Mouse (Mus musculus) stomach, embryonic 14.5 days (tissue): ENCODE measurements around the gene Clps. TPM values are rescaled to one million over a fixed set of nuclear protein-coding genes. Genes with fewer than 3 reads are reported as not detected.

Source experiments
- ATAC-seq: fragments of 200-750 bp; cut with Nextera tagmentation; 2 replicates; pipeline ENCODE4 v1.8.0; 2017; ENCODE audit warnings: low read depth, moderate TSS enrichment; ENCODE audit not compliant: insufficient number of reproducible peaks, insufficient read depth, low FRiP score
- H3K27ac ChIP-seq: fragments of 300-500 bp; sonication (generic); 2 replicates; pipeline ENCODE4 v1.5.1; 2014; ENCODE audit warnings: mild to moderate bottlenecking, low read length, moderate library complexity, mixed read lengths
- H3K27me3 ChIP-seq: fragments of 300-500 bp; sonication (generic); 2 replicates; pipeline ENCODE4 v1.6.1; 2014; ENCODE audit warnings: low read length, control low read depth, mixed read lengths; ENCODE audit not compliant: control insufficient read depth, insufficient read depth
- H3K36me3 ChIP-seq: fragments of 300-500 bp; sonication (generic); 2 replicates; pipeline ENCODE4 v1.6.1; 2014; ENCODE audit warnings: mild to moderate bottlenecking, control low read depth, low read length, moderate library complexity, mixed read lengths; ENCODE audit not compliant: control insufficient read depth, insufficient read depth
- H3K4me1 ChIP-seq: fragments of 300-500 bp; sonication (generic); 2 replicates; pipeline ENCODE4 v1.6.1; 2014; ENCODE audit warnings: low read length, control low read depth, mixed read lengths; ENCODE audit not compliant: control insufficient read depth, insufficient read depth
- H3K4me2 ChIP-seq: fragments of 300-500 bp; sonication (generic); replicated peaks from 2 replicates; pipeline ENCODE4 v1.6.1; 2014; ENCODE audit warnings: low read depth, low read length, control low read depth
- H3K4me3 ChIP-seq: fragments of 300-500 bp; sonication (generic); 2 replicates; pipeline ENCODE4 v1.5.1; 2014; ENCODE audit warnings: low read depth, low read length, control low read depth
- H3K9ac ChIP-seq: fragments of 300-500 bp; sonication (generic); replicated peaks from 2 replicates; pipeline ENCODE4 v1.6.1; 2014; ENCODE audit warnings: low read depth, mild to moderate bottlenecking, control low read depth, low read length, moderate library complexity, mixed read lengths
- H3K9me3 ChIP-seq: fragments of 300-500 bp; sonication (generic); 2 replicates; pipeline ENCODE4 v1.6.1; 2016; ENCODE audit warnings: low read depth, low read length, control low read depth; ENCODE audit not compliant: control insufficient read depth
- WGBS: fragments of 180-500 bp; shearing (Covaris S2); extraction: QIAGEN DNeasy Blood & Tissue Kit; methylation state at CpG from one replicate; pipeline ENCODE4 v1.1.7; 2014; 5-methylcytosine and 5-hydroxymethylcytosine counted together
- polyA plus RNA-seq: library from polyadenylated mRNA; unstranded; fragments of >200 nt; fragmentation: Nextera tagmentation; extraction: Ambion mirVana; gene quantifications from 2 replicates; pipeline ENCODE4 v1.2.1, GENCODE M21; 2014

Gene Clps
- polyA plus RNA-seq, 1 experiment from 2014 or later, result 47.2 TPM

- H3K36me3 ChIP-seq, result no peaks in the 10 kb centered on the region
- H3K27ac ChIP-seq, result no peak overlapping the region
- no peak overlapping the region for H3K4me3 ChIP-seq
- no peaks in the 10 kb centered on the region for H3K27me3 ChIP-seq
- H3K4me1 ChIP-seq, result peaks cover 7% of the 10 kb centered on the region; the same call in 1 of the 2 replicates
- ATAC-seq, result no peak
- 32% methylated on average over 12 of the region's 12 CpGs for WGBS
- H3K9ac ChIP-seq, result no peak overlapping the region
- H3K4me2 ChIP-seq, result peak overlapping the region; percentile 19
- H3K9me3 ChIP-seq, result no peaks in the 10 kb centered on the region
These were observed 33.2 kb downstream of the Clps start for GRCm38 (mm10) chr17:28527184-28528042.

- ATAC-seq, result no peak
- Histone ChIP-seq H3K36me3 (no peaks in the 10 kb centered on the region), H3K4me1 (peaks cover 13% of the 10 kb centered on the region; the same call in 1 of the 2 replicates), H3K9me3 (no peaks in the 10 kb centered on the region), H3K27ac (no peak overlapping the region), H3K27me3 (no peaks in the 10 kb centered on the region), H3K9ac (no peak overlapping the region), H3K4me3 (no peak overlapping the region), H3K4me2 (no peak overlapping the region)
- 77% methylated on average over 4 of the region's 4 CpGs for WGBS
These were observed 35.6 kb downstream of the Clps start for GRCm38 (mm10) chr17:28524831-28525430.

- Histone ChIP-seq H3K27ac (no peak overlapping the region), H3K4me2 (peak overlapping the region; percentile 91; the same call in 1 of the 2 replicates), H3K4me3 (no peak overlapping the region), H3K4me1 (peaks cover 13% of the 10 kb centered on the region; the same call in 1 of the 2 replicates), H3K9me3 (no peaks in the 10 kb centered on the region), H3K27me3 (no peaks in the 10 kb centered on the region), H3K9ac (no peak overlapping the region), H3K36me3 (no peaks in the 10 kb centered on the region)
- WGBS, result 79% methylated on average over 23 of the region's 23 CpGs
- no peak for ATAC-seq
These were observed 36.4 kb downstream of the Clps start for GRCm38 (mm10) chr17:28524009-28524695.

- no peaks in the 10 kb centered on the region for H3K9me3 ChIP-seq
- peaks cover 18% of the 10 kb centered on the region; the same call in 1 of the 2 replicates for H3K4me1 ChIP-seq
- H3K9ac ChIP-seq, result peak overlapping the region; percentile 46
- WGBS, result 10% methylated on average over 28 of the region's 28 CpGs
- H3K27ac ChIP-seq, result peak overlapping the region; percentile 88; the same call in 1 of the 2 replicates
- no peak for ATAC-seq
- no peaks in the 10 kb centered on the region for H3K36me3 ChIP-seq
- no peaks in the 10 kb centered on the region for H3K27me3 ChIP-seq
- peak overlapping the region; percentile 63 for H3K4me3 ChIP-seq
- H3K4me2 ChIP-seq, result peak overlapping the region; percentile 91
These were observed 37.1 kb downstream of the Clps start for GRCm38 (mm10) chr17:28523355-28524008.

- WGBS, result under 1% methylated on average over 61 of the region's 66 CpGs
- Histone ChIP-seq H3K4me2 (peak overlapping the region; percentile 91), H3K36me3 (no peaks in the 10 kb centered on the region), H3K4me3 (peak overlapping the region; percentile 63), H3K9ac (peak overlapping the region; percentile 46), H3K27me3 (no peaks in the 10 kb centered on the region), H3K4me1 (peaks cover 22% of the 10 kb centered on the region; the same call in 1 of the 2 replicates), H3K27ac (peak overlapping the region; percentile 88), H3K9me3 (no peaks in the 10 kb centered on the region)
- ATAC-seq, result peak; percentile 76
These were observed 37.8 kb downstream of the Clps start for GRCm38 (mm10) chr17:28522623-28523354.

GRCm38 (mm10) chr17:28521920-28522319 is 38.6 kb downstream of the Clps start:
- H3K4me1 ChIP-seq, result peaks cover 17% of the 10 kb centered on the region; the same call in 1 of the 2 replicates
- H3K4me3 ChIP-seq, result 0 out of 2 replicates have a peak overlapping the region, but pooled peaks have one; percentile 63
- H3K9ac ChIP-seq, result no peak overlapping the region
- no peak for ATAC-seq
- WGBS, result 44% methylated on average over 6 of the region's 6 CpGs
- H3K9me3 ChIP-seq, result no peaks in the 10 kb centered on the region
- no peaks in the 10 kb centered on the region for H3K27me3 ChIP-seq
- H3K4me2 ChIP-seq, result peak overlapping the region; percentile 91
- no peaks in the 10 kb centered on the region for H3K36me3 ChIP-seq
- no peak overlapping the region for H3K27ac ChIP-seq

GRCm38 (mm10) chr17:28521071-28521726 is 39.4 kb downstream of the Clps start:
- Histone ChIP-seq H3K4me1 (peaks cover 18% of the 10 kb centered on the region; the same call in 1 of the 2 replicates), H3K36me3 (no peaks in the 10 kb centered on the region), H3K27me3 (no peaks in the 10 kb centered on the region), H3K27ac (no peak overlapping the region), H3K9me3 (no peaks in the 10 kb centered on the region), H3K4me2 (no peak overlapping the region), H3K9ac (no peak overlapping the region), H3K4me3 (no peak overlapping the region)
- WGBS, result 57% methylated on average over 5 of the region's 5 CpGs
- ATAC-seq, result no peak
